Mouse (Mus musculus) retina, postnatal 1 day (tissue): ENCODE measurements around the gene Zfp263.

Experiments
- DNase-seq: peaks from one replicate; pipeline ENCODE4 v3.0.0-alpha.2; 2012

Gene Zfp263

DNA sequence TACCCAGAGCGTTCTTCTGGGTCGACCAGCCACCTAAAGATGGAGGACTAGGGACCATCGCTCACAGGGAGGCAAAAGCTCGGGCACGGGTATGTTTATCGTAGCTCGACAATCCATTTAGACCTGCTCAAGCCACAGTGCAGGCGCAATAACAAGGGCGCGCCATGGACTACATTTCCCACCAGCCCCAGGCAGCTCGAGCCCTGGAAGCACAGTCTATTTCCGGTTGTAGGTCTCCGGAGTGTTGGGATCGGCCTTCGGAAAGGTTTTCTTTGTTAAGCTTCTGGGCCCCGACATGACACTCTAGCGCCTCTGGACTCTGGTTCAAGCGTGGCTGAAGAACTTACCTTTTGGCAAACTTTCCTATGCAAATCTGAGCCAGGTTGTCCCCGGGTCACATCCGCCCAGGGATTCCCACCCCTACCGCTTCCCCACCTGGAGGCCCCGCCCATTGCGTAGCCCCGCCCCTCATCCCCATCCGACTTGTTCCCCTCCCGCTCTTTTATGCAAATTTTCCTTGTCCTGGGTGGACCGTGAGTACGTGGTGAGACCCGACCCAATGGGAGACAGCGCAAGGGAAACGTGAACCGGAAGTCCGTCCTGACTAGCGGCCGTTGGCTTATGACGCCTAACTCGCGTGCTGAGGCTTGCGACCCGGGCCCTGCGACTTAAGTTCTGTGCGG is at the start of gene Zfp263:
Gene Zfp263, plus strand, starts transcription at position 591 of the 683 bp plus-strand sequence.
- peak; percentile 99 for DNase-seq

DNA sequence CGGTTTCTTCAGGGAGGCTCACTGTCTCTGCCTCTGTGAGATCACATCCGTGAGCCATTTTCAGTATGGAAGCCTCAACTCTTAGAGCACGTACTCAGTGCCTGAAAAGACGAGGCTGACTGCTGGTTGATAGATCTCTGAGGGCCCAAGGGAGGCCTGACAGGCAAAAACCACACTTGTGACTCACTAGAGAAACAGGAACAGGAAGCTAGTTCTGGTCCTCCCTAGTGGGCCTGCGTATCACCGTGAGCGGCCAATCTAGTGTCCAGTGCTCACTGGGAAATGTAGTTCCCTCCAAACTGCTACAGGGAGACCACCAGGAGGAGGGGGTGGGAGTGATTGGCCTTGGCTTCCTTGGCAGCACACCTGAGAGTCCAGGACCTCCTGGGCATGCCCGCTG is 44.6 kb upstream of the Zfp263 start:
- DNase-seq = no peak

DNA sequence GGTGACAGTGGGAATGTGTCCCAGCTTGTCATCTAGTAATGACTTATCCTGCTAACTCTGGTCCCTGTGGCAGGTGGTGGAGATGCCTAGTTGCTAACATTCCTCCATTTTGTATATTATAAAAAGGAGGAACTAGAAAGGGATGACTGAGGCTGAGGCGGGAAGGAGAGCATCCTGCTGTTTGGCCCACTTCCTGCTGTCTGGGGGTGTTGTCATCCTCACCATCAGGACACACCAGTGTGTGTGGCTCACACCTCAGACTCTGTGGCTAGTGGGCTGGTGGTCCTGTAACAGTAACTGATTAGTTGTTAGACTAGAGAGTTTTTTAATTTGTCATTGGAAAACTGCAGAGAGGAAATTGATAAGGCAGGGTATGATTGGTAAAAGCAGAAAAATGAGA is 43.0 kb upstream of the Zfp263 start:
- no peak for DNase-seq

DNA sequence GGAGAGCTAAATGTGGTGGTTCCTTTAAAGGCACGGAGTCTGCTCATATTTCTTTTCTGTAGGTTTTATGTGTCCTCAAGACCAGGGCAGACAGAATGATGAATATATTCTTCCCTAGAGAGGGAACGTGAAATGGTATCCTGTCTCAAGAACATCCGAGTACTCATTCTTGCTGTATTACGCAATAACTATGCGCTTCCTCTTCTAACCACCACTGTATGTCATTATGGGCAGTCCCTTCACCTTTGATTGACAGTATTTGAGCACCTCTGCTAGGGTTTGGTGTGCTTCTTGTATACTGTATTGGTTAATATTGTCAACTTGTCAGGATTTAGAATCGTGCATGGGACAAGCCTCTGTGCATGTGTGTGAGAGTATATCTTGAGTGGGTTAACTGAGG is 37.2 kb upstream of the Zfp263 start:
- no peak for DNase-seq

DNA sequence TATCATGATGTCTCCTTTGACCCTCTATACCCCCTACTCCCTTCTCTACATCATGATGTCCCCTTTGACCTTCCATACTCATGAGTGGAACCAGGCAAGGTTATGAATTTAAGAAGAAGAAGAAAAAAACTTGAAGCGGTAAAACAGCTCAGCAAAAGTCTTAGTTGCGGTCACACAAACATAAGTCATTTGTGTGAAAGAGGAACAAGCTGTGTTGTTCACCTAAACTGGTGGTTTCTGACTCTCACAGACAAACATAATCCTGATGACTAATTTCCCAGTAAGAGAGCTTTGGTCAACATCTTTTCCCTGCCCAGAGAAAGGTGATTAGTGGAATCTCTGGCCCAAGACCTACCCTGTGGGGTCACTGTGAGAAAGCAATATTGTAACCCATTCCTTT is 29.2 kb upstream of the Zfp263 start:
- no peak for DNase-seq

DNA sequence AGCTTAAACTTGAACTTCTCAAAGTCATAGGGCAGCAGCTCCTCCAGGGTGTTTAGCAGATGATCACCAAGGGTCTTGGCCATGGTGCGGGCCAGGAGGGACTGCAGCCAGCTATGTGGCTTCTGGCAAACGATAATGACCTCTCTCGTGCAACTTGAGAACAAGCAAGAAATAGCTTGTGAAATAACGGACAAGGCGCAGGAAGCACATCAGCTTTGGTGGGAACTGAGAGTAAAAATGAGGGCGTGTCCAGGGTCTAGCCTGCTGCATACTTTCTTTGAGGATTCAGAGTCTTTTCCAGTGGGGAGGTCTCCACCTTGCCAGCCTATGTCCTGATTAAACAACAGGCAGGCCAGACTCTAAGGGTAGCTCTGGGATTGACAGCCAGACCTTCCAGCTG is 25.9 kb upstream of the Zfp263 start, which contains the start of gene Mefv:
Gene Mefv, minus strand, starts transcription at position 118 of the 400 bp plus-strand sequence.
- DNase-seq = no peak

DNA sequence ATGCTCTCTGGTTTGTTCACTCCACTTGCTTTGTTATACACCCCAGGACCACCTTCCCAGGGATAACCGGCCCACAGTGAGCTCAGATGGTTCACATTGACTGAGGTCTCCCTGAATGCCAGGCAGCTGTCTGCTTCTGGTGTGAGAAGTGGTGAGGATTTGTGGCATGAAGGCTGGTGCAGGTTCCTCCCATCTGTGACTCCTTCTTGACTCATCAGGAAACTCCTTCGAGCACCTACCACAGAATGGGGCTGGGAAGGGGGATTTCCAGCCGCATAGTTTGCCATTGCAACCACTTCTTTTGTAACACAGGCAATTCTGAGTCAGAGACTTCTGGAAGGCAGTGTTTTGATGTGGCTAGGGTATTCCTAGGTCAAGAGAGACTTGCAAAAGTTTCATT is 20.7 kb upstream of the Zfp263 start:
- no peak for DNase-seq

DNA sequence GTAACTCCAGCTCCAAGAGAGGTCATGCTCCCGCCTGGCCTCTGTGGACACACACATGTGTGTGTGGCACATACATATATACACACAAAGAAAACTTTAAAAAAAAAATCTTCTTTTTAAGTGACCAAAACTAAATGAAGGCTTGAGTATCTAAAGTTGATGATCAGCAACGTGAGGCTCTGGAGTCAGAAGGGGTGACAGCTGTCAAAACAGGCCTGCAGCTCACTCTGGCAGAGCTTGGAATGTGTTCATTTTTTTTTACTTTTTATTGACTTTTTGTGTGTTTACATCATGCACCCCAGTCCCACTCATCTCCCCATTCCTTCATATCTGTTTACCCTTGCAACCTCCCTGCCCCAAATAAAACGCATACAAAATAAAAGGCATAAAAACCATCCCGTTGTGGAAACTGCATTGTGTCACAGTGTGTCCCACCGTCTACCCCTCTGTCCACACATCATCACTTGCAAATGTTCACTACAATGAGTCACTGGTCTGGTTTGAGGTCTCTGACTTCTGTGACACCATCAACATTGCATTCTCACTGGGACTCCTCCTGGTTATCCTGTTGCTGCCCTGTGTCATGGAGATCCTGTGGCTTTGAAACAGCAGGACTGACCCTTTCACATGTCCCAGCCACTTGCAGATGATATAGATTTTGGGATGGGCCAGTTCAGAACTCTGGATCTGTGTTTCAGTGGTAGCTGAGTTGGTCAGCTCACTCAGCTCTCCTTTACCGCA is 15.7 kb upstream of the Zfp263 start:
- no peak for DNase-seq

DNA sequence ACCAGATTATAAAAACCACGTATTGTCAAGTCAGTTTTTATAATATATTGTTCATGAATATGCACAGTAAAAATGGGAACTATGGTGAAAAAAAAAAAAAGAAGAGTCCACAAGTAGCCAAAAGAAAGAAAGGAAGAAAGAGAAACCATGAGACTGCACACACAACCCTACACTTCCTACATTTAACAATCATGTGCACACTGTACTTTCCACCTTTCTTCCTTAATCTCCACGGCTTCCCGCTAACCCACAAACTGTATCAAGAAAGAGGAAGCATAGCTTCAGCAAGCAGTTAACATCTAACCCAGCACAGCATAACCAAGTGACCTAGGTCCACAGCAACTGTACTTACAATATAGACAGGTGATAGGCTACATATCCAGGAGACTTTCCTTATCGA is 11.3 kb upstream of the Zfp263 start:
- no peak for DNase-seq

DNA sequence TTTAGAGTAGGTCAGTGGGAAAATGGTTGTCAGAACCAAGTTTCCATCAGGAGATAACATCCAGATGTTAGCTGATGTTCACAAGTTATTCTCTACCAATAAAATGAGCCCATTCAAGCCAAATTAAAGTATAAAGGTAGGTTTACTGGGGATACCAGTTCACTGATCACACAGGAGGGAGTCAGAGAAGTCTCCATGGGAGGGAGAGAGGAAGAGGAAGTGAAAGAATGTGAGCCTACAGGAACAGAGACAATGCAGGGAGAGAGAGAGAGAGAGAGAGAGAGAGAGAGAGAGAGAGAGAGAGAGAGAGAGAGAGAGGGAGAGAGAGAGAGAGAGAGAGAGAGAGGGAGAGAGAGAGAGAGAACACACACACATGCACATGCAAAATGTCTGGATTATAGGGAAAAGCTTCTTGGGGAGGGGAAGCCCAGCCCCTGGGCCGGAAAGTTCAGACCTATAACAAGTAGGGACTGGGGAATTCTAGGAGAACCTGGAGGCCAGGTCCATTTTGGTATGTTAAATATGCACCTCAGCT is 10.6 kb upstream of the Zfp263 start:
- no peak for DNase-seq

DNA sequence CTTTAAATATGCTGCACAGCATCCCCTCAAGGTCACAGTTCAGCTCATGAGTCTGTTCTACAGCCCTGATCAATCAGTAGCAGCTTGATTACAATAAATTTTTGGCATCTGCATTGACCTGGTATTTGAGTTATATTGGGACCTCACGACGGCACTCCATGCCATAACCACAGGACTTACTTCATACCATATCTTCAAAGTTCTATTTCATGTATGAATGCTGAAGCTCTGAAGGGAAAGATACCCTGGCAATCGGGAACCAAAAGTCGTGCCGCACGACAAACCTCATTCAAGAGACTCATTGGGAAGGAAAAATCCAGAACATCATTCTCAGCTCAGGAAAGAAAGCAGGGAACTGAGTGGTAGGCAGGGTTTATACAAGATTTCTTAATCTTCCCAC is 1.4 kb upstream of the Zfp263 start:
- DNase-seq = no peak

DNA sequence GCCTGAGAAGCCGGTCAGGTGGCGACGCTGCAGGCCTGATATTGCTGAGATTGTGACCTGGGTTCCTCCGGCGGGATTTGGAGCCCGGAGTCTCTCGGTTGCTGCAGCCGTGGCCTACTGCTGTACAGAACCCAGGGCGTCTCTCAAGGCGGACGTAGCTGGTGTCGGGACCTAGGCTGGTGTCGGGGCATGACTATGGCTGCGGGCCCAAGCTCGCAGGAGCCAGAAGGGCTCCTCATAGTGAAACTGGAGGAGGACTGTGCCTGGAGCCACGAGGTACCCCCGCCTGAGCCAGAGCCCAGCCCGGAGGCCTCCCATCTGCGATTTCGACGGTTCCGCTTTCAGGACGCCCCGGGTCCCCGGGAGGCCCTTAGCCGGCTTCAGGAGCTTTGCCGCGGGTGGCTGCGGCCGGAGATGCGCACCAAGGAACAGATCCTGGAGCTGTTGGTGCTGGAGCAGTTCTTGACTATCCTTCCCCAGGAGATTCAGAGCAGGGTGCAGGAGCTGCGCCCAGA is 350 bp downstream of the Zfp263 start:
- DNase-seq = no peak

DNA sequence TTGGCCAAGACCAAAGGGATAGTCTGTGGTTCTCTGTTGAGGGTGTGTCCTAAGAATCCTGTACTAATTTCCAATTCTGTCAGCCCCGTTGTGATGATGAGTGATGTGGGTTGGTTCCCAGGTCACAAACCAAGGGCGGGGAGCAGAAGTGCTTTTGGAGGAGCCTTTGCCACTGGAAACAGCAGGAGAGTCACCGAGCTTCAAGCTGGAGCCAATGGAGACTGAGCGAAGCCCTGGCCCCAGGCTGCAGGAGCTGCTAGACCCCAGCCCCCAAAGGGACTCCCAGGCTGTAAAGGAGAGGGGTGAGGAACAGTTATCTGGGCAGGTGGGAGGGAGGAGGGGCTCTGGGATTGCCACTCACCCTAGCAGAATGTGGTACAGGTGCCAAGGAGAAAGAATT is 1.8 kb downstream of the Zfp263 start:
- no peak for DNase-seq

DNA sequence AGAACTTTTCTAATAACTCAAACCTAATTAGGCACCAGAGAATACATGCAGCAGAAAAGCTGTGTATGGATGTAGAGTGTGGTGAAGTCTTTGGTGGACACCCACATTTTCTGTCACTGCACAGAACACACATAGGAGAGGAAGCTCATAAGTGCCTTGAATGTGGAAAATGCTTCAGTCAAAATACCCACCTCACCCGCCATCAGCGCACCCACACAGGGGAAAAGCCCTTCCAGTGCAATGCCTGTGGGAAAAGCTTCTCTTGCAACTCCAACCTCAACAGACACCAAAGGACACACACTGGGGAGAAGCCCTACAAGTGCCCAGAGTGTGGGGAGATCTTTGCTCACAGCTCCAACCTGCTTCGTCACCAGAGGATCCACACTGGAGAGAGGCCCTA is 5.1 kb downstream of the Zfp263 start:
- DNase-seq = no peak

DNA sequence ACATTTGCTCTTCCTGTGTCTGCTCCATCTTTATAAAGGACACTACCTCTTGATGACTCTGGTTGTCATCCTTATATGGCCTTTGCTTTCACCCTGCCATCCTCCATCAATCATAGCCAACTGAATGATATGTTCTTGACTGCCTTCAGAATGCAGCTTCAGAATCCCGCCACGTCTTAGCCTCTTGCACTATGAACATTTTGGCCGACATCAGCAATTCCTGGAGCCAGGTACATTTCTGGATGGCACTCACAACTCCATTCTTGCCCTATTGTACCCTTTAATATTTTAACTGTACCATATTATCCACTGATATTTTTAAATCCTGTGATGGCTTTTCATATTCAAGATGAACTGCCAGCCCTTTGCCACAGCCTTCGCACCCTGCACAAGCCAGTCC is 27.7 kb downstream of the Zfp263 start:
- no peak for DNase-seq

DNA sequence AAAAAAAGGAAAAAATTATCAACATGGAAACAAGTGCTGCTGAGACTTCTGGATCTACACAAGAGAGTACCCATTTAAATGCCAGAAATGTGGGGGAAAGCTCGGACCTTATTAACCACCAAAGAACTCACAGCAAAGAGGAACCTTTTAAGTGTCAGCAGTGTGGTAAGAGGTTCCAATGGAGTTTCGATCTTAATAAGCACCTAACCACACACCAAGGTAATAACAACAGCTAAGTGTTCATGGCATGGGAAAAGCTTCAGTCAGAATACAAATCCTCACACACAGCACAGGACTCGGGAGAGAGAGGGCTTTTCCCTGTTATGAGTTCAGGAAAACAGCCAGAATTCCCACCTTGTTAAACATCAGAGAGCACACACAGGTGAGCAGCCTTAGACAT is 32.5 kb downstream of the Zfp263 start:
- no peak for DNase-seq

DNA sequence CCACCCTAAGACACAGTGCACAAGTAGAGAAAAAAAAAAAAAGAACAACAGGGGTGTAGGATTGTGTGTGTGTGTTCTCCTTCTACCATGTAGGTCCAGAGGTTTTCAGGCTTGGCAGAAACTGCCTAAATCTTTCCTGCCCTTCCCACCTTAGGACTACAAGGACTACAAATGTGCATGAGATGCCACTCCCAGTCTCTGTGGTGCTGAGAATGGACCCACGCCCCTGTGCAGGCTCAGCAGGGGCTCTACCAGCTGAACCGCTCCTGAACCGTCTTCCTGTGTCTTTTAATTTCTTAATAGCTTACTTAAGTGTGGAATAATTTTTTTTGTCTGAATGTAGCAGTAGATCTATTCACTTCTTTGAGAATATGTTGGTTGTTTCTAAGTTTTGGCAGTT is 34.1 kb downstream of the Zfp263 start:
- DNase-seq = no peak

DNA sequence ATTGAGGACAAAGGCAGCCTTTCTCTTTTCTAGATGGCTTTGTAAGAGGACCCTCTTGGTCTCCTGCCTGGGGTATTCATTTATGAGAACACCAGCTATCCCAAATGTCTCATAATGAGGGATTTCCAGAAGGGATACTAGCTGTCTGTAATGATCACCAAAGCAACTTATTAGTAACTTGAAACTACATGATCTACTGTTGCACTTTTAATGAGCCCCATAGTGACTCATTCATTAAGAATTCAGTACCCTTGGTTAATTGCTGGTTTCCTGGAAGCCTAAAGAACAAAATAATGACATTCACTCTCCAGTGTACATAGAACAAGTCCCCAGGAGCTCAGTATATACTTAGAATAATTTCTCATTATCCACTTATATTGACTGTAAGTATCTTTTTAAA is 37.3 kb downstream of the Zfp263 start:
- peak; percentile 75 for DNase-seq

DNA sequence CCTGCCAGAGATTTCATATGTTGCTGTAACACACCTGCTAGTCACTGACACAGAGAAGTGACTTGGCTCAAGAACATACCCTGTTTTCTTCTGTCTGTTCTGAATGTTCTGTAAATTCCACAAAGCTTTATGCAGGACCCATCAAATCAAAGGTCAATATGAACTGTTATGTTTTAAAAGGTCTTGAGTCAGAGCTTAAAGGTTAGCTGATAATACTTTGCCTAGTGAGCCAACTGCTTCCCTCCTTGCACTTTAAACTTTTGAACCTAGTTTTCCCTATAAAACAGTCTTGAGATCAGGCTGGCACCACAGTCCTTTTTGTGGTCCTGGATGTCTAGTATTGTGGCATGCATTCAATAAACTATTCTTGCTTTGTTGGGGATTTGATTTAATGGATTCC is 44.5 kb downstream of the Zfp263 start:
- DNase-seq = no peak
